Mouse (Mus musculus): ENCODE results near the gene Elovl3.

DNA sequence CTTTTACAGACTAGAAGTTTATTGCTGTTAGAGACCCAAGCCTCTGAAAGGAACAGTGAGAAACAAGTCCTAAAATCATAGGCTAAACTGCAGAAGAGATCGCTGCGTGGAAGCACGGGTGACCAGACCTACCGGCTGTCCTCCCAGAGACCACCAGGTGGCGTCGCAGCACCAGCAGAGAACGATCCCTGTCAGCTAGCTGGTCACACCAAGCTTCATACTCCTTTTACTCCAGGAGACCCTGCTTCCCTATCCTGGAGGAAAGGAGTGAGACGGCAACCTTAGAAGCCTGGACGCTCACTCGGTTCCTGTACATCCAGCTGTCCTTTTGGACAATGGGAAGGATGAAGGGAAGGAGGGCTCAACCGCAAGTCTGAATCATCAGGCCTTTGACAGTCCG is 3.6 kb downstream of the Elovl3 start:
- TF ChIP-seq GATA1 (IDR thresholded peaks at IDR 0.05; ENCODE audit: borderline replicate concordance, low read length) (no peak), FLI1 (IDR thresholded peaks at IDR 0.05; ENCODE audit: low read length) (no peak)

Data from megakaryocyte, embryonic 14.5 days (primary cell).